Mouse (Mus musculus) spleen, postnatal 4 days (tissue): Measurements from ENCODE around the gene Foxp4.
"Not testable (repeated sequence)": the region's sequence is repeated elsewhere in the genome, so short reads cannot be mapped to it uniquely, and the experiment has no call there.

ENCODE experiments used
- DNase-seq, 2 experiments: peaks; one replicate each; pipeline ENCODE4 v3.0.0; 2022; ENCODE audit warnings: low spot score in 2 of 2

The Foxp4 gene

GRCm38 (mm10) chr17:47854908-47855307 is 69.5 kb downstream of the Foxp4 start:
- DNase-seq: no peak

GRCm38 (mm10) chr17:47853760-47854159 is 70.7 kb downstream of the Foxp4 start:
- no peak for DNase-seq

GRCm38 (mm10) chr17:47853336-47853735 is 71.1 kb downstream of the Foxp4 start:
- DNase-seq: no peak

- DNase-seq: not testable (repeated sequence)
These were observed 72.6 kb downstream of the Foxp4 start for GRCm38 (mm10) chr17:47851798-47852360.

- DNase-seq: no peak
These were observed 73.7 kb downstream of the Foxp4 start for GRCm38 (mm10) chr17:47850639-47851314.

GRCm38 (mm10) chr17:47850035-47850434 is 74.4 kb downstream of the Foxp4 start:
- DNase-seq: no peak

GRCm38 (mm10) chr17:47847985-47848384 is 76.5 kb downstream of the Foxp4 start:
- DNase-seq: no peak

GRCm38 (mm10) chr17:47845609-47846008 is 78.8 kb downstream of the Foxp4 start:
- DNase-seq: no peak

- no peak for DNase-seq
These were observed 81.0 kb downstream of the Foxp4 start for GRCm38 (mm10) chr17:47843465-47843864.

GRCm38 (mm10) chr17:47841931-47842623 is 82.4 kb downstream of the Foxp4 start:
- peak in 1 of 2 experiments; percentile 44 for DNase-seq

GRCm38 (mm10) chr17:47841521-47841920 is 82.9 kb downstream of the Foxp4 start:
- no peak for DNase-seq

- no peak for DNase-seq
These were observed 86.6 kb downstream of the Foxp4 start for GRCm38 (mm10) chr17:47837808-47838207.

GRCm38 (mm10) chr17:47834482-47834767 is 90.0 kb downstream of the Foxp4 start, which contains the start of gene Mdfi:
Gene Mdfi, minus strand, starts transcription at chr17:47834691.
- DNase-seq: no peak

- no peak for DNase-seq
These were observed 90.6 kb downstream of the Foxp4 start for GRCm38 (mm10) chr17:47833628-47834481.

- no peak for DNase-seq
These were observed 91.3 kb downstream of the Foxp4 start for GRCm38 (mm10) chr17:47833029-47833627.

GRCm38 (mm10) chr17:47832501-47833028 is 91.9 kb downstream of the Foxp4 start:
- DNase-seq: no peak

- DNase-seq: no peak
These were observed 92.7 kb downstream of the Foxp4 start for GRCm38 (mm10) chr17:47831772-47832171.

- DNase-seq: no peak
These were observed 93.3 kb downstream of the Foxp4 start for GRCm38 (mm10) chr17:47831161-47831560.

GRCm38 (mm10) chr17:47821339-47821738 is 103.1 kb downstream of the Foxp4 start:
- no peak for DNase-seq

GRCm38 (mm10) chr17:47818038-47818725 is 106.3 kb downstream of the Foxp4 start:
- no peak for DNase-seq
